Mouse (Mus musculus): Measurements from ENCODE around the gene Cdkn1c. TPM values are rescaled to one million over a fixed set of nuclear protein-coding genes. Genes with fewer than 3 reads are reported as not detected.

Gene Cdkn1c
- polyA plus RNA-seq, 1 experiment from 2014 or later: 275 TPM

DNA sequence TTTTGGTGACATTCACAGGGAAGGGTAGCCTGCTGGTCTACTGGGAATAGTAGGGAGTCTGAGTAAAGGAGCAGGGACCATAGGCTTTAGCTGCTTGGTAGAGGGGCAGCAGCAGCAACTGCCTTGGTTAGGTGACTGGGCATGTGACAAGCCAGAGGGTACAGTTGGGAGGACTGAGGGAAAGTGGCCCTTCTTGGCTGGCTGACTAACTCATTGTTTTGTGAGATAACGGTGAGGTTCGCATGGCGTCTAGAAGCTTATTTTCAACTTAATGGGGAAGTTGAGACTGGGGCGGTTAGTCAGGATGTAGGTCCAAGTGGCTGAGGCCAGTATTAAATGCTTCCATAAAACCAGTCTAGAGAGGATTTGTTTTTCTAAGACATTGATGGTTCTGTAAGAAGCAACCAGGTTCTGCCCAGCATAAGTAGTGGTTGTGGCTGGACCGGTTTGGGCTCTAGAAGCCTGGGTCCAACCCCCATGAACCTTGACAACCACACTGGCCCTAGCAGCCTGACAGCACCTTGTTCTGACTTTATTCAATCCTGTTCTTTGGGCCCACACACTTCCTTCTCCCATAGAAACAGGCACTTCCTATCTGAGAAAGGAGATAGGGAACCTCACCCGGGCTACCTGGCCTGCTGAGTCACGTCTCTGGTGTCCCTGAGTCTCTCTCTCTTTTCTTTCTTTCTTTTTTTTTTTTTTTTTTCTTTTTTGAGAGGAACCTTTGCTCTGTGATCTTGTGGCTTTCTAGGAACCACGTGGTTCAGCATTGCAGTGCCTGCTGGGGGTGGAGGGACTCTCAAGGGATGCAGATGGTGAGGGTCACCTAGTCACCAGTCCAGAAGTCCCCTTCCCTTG lies 34.5 kb upstream of the Cdkn1c start:
- Histone ChIP-seq H3K4me2 (no peak overlapping the region), H3K9ac (replicated peaks) (no peak overlapping the region), H3K36me3 (no peaks in the 10 kb centered on the region), H3K4me3 (replicated peaks) (no peak overlapping the region), H3K27ac (replicated peaks) (no peak overlapping the region), H3K9me3 (replicated peaks) (no peaks in the 10 kb centered on the region), H3K4me1 (no peaks in the 10 kb centered on the region), H3K27me3 (replicated peaks) (peaks cover 12% of the 10 kb centered on the region)
- ATAC-seq (ENCODE audit: low FRiP score): no peak
- 83% methylated on average over 8 of the region's 8 CpGs for WGBS

- Histone ChIP-seq H3K4me3 (replicated peaks) (no peak overlapping the region), H3K4me1 (no peaks in the 10 kb centered on the region)
These were observed 32.8 kb upstream of the Cdkn1c start for GRCm38 (mm10) chr7:143493616-143494126.

GRCm38 (mm10) chr7:143489735-143490134 lies 28.9 kb upstream of the Cdkn1c start:
- Histone ChIP-seq H3K27me3 (replicated peaks) (no peaks in the 10 kb centered on the region), H3K27ac (replicated peaks) (no peak overlapping the region), H3K4me2 (no peak overlapping the region), H3K9me3 (replicated peaks) (no peaks in the 10 kb centered on the region), H3K9ac (replicated peaks) (no peak overlapping the region), H3K36me3 (no peaks in the 10 kb centered on the region), H3K4me1 (no peaks in the 10 kb centered on the region), H3K4me3 (replicated peaks) (no peak overlapping the region)
- ATAC-seq (ENCODE audit: low FRiP score): no peak
- 78% methylated on average over 6 of the region's 6 CpGs for whole genome bisulfite sequencing

More at GRCm38 (mm10) chr7:143493616-143494126, 32.8 kb upstream of the Cdkn1c start:
- no peak overlapping the region for H3K4me2 ChIP-seq
- H3K27me3 ChIP-seq (replicated peaks): no peaks in the 10 kb centered on the region; the same call in 1 of the 2 replicates
- H3K9me3 ChIP-seq (replicated peaks): no peaks in the 10 kb centered on the region
- WGBS: 92% methylated on average over 6 of the region's 6 CpGs
- H3K9ac ChIP-seq (replicated peaks): no peak overlapping the region
- no peaks in the 10 kb centered on the region for H3K36me3 ChIP-seq
- H3K27ac ChIP-seq (replicated peaks): no peak overlapping the region
- no peak for ATAC-seq (ENCODE audit: low FRiP score)

- Histone ChIP-seq H3K27ac (replicated peaks) (no peak overlapping the region), H3K4me1 (no peaks in the 10 kb centered on the region), H3K4me3 (replicated peaks) (no peak overlapping the region), H3K9me3 (replicated peaks) (no peaks in the 10 kb centered on the region), H3K9ac (replicated peaks) (no peak overlapping the region), H3K4me2 (no peak overlapping the region), H3K36me3 (no peaks in the 10 kb centered on the region), H3K27me3 (replicated peaks) (no peaks in the 10 kb centered on the region)
- no peak for ATAC-seq (ENCODE audit: low FRiP score)
- 10% methylated on average over 6 of the region's 6 CpGs for WGBS
These were observed 21.7 kb upstream of the Cdkn1c start for GRCm38 (mm10) chr7:143482541-143482940.

DNA sequence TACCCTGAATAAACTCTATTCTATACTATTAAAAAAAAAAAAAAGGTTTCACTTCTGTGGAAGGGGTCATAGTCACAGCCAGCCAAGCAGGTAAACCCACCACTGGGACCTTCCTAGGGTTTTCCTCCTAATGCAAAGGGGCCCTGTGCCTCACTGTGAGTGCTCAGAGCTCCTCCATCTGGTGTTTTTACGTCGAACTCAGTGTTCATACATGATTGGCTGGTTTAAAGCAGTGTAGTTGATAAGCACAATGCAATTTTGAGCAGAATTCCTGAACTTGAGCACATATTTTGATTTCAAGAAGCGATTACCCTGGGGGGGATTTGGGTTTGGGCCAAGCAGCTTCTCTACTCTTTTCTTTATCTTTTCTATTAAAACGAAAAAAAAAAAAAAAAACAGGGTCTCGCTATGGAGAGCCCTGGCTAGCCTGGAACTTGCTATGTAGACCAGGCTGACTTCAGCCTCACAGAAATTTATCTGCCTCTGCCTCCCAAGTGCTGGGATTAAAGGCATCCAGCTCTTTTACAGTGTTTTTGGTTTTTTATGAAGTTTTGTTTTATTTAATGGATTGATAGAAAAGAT lies 21.0 kb upstream of the Cdkn1c start:
- Histone ChIP-seq H3K4me3 (replicated peaks) (no peak overlapping the region), H3K36me3 (no peaks in the 10 kb centered on the region), H3K27ac (replicated peaks) (no peak overlapping the region), H3K4me1 (no peaks in the 10 kb centered on the region), H3K9me3 (replicated peaks) (no peaks in the 10 kb centered on the region), H3K9ac (replicated peaks) (no peak overlapping the region), H3K4me2 (no peak overlapping the region), H3K27me3 (replicated peaks) (no peaks in the 10 kb centered on the region)
- 56% methylated on average over 5 of the region's 5 CpGs for WGBS
- no peak for ATAC-seq (ENCODE audit: low FRiP score)

DNA sequence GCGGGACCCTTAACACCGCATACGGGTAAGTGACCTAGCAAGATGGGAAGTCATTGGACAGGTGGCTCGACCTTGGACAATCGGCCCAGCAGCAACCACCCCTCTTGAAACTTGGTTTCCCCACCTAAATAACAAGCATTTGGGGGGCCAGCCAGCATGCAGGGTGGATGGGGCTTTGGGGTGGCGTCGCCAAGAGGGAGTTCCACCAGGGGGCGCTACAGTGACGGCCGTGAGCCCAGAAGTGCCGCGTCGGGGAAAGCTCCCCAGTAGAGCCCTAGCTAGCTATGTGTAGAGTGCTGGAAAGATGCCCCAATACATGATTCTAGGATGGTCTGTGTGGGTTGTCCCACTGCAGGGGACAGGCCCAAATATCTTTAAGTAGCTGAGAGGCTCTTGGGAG lies 19.6 kb upstream of the Cdkn1c start:
- Histone ChIP-seq H3K9ac (replicated peaks) (no peak overlapping the region), H3K27me3 (replicated peaks) (no peaks in the 10 kb centered on the region), H3K27ac (replicated peaks) (no peak overlapping the region), H3K9me3 (replicated peaks) (no peaks in the 10 kb centered on the region), H3K4me1 (no peaks in the 10 kb centered on the region), H3K4me2 (no peak overlapping the region), H3K4me3 (replicated peaks) (no peak overlapping the region), H3K36me3 (no peaks in the 10 kb centered on the region)
- 31% methylated on average over 13 of the region's 13 CpGs for WGBS
- ATAC-seq (ENCODE audit: low FRiP score): no peak

GRCm38 (mm10) chr7:143477800-143478199 lies 16.9 kb upstream of the Cdkn1c start:
- no peak overlapping the region for H3K9ac ChIP-seq (replicated peaks)
- H3K9me3 ChIP-seq (replicated peaks): no peaks in the 10 kb centered on the region
- ATAC-seq (ENCODE audit: low FRiP score): no peak
- no peaks in the 10 kb centered on the region for H3K4me1 ChIP-seq
- H3K27ac ChIP-seq (replicated peaks): no peak overlapping the region
- H3K4me2 ChIP-seq: no peak overlapping the region
- H3K27me3 ChIP-seq (replicated peaks): no peaks in the 10 kb centered on the region
- WGBS: 86% methylated on average over 5 of the region's 5 CpGs
- no peak overlapping the region for H3K4me3 ChIP-seq (replicated peaks)
- no peaks in the 10 kb centered on the region for H3K36me3 ChIP-seq

- no peaks in the 10 kb centered on the region for H3K27me3 ChIP-seq (replicated peaks)
- no peaks in the 10 kb centered on the region for H3K36me3 ChIP-seq
- no peaks in the 10 kb centered on the region for H3K4me1 ChIP-seq
- no peaks in the 10 kb centered on the region for H3K9me3 ChIP-seq (replicated peaks)
- no peak overlapping the region for H3K4me3 ChIP-seq (replicated peaks)
- no peak overlapping the region for H3K4me2 ChIP-seq
- no peak overlapping the region for H3K27ac ChIP-seq (replicated peaks)
- H3K9ac ChIP-seq (replicated peaks): no peak overlapping the region
- WGBS: 87% methylated on average over 3 of the region's 3 CpGs
- ATAC-seq (ENCODE audit: low FRiP score): no peak
These were observed 16.0 kb upstream of the Cdkn1c start for GRCm38 (mm10) chr7:143476702-143477335.

GRCm38 (mm10) chr7:143475876-143476275 lies 15.0 kb upstream of the Cdkn1c start:
- Histone ChIP-seq H3K4me2 (no peak overlapping the region), H3K9me3 (replicated peaks) (no peaks in the 10 kb centered on the region), H3K27me3 (replicated peaks) (no peaks in the 10 kb centered on the region), H3K27ac (replicated peaks) (no peak overlapping the region), H3K9ac (replicated peaks) (no peak overlapping the region), H3K4me1 (no peaks in the 10 kb centered on the region), H3K36me3 (no peaks in the 10 kb centered on the region), H3K4me3 (replicated peaks) (no peak overlapping the region)
- 83% methylated on average over 11 of the region's 11 CpGs for WGBS
- no peak for ATAC-seq (ENCODE audit: low FRiP score)

DNA sequence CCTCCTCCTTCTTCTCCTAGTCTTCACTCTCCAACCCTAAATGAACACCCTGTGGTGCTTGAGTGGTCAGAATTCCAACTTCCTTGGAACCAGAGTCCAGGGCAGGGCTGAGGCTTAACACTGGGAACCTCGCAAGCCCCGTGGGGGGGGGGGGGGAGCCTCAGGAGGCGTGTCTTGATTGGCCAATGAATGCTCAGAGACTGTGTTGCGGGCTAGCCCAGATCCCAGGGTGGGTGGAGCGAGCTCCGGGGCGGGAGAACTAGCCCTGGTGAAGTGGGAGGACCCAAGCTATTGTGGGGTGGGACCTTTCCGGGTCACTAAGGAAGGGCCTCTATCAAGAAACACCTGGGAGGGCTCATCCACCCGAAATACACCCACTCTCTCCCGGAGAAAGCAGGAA lies 14.0 kb upstream of the Cdkn1c start:
- no peak overlapping the region for H3K9ac ChIP-seq (replicated peaks)
- H3K4me2 ChIP-seq: no peak overlapping the region
- no peaks in the 10 kb centered on the region for H3K27me3 ChIP-seq (replicated peaks)
- WGBS: 32% methylated on average over 10 of the region's 10 CpGs
- no peaks in the 10 kb centered on the region for H3K36me3 ChIP-seq
- no peak for ATAC-seq (ENCODE audit: low FRiP score)
- H3K4me1 ChIP-seq: peaks cover under 1% of the 10 kb centered on the region; the same call in 1 of the 2 replicates
- H3K4me3 ChIP-seq (replicated peaks): no peak overlapping the region
- H3K27ac ChIP-seq (replicated peaks): no peak overlapping the region
- no peaks in the 10 kb centered on the region for H3K9me3 ChIP-seq (replicated peaks)

DNA sequence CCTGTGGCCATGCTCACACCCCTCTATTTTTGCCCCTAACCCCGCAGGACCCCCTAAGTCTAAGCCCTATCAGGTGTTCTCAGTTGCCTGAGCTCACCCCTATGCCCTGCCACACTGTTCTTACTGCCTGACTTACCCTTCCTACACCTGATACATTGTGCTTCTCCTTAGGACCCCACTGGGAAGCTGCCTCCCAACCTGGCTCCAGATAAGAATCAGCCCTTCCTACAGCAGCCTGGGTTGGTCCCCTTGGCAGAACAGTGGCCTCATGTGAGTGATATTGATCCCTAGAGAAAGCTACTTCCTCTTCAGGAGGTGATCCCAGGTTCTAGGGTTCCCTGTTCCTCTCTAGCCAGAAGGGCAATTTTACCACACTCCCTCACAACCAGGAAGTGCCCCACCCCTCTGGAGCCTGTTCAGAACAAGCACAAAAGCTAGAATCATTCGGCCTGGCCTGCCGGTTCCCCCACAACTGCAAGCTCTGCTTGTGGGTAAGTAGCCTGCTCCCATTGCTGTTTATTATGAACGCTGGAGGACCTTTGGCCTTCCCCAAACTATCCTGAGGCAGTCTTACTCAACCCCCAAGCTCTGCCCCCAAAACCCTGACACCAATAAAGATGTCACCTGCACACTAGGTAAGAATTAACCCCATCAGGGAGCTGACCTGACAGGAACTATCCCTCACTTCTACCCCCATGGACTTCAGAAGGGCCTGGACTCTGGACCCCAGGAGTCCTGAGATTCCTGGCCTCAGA lies 12.7 kb upstream of the Cdkn1c start, which contains the start of gene Slc22a18:
Slc22a18 (plus strand) TSS at position 390 of the 755 bp plus-strand sequence.
- no peak for ATAC-seq (ENCODE audit: low FRiP score)
- H3K27ac ChIP-seq (replicated peaks): no peak within 1 kb of the TSS
- 48% methylated on average over 4 of the region's 4 CpGs for WGBS
- no peak within 1 kb of the TSS for H3K4me2 ChIP-seq
- H3K9ac ChIP-seq (replicated peaks): no peak within 1 kb of the TSS
- H3K4me3 ChIP-seq (replicated peaks): no peak within 1 kb of the TSS
- peaks cover 3% of the 10 kb centered on the region; the same call in 1 of the 2 replicates for H3K4me1 ChIP-seq
- H3K9me3 ChIP-seq (replicated peaks): no peaks in the 10 kb centered on the region
- no peaks in the 10 kb centered on the region for H3K27me3 ChIP-seq (replicated peaks)
- H3K36me3 ChIP-seq: no peaks in the 10 kb centered on the region

All from neural tube, embryonic 15.5 days (tissue).